Mouse (Mus musculus) hindbrain, embryonic 11.5 days (tissue): ENCODE results near the gene Hcrt. TPM values are rescaled to one million over a fixed set of nuclear protein-coding genes. Genes with fewer than 3 reads are reported as not detected.

Experiments
- ATAC-seq: fragments of 200-750 bp; cut with Nextera tagmentation; 2 replicates; pipeline ENCODE4 v1.8.0; 2017; ENCODE audit warnings: mild to moderate bottlenecking, moderate TSS enrichment, moderate library complexity; ENCODE audit not compliant: low FRiP score
- DNase-seq: peaks from one replicate; pipeline ENCODE4 v3.0.0-alpha.2; 2015; ENCODE audit warnings: low spot score
- H3K27ac ChIP-seq: fragments of 300-500 bp; sonication (generic); 2 replicates; pipeline ENCODE4 v1.5.1; 2014; ENCODE audit warnings: mild to moderate bottlenecking, low read depth, low read length
- H3K27me3 ChIP-seq: fragments of 300-500 bp; sonication (generic); 2 replicates; pipeline ENCODE4 v1.6.1; 2014; ENCODE audit warnings: mild to moderate bottlenecking, low read length, moderate library complexity, mixed read lengths; ENCODE audit not compliant: control insufficient read depth, insufficient read depth
- H3K36me3 ChIP-seq: fragments of 300-500 bp; sonication (generic); 2 replicates; pipeline ENCODE4 v1.6.1; 2014; ENCODE audit warnings: mild to moderate bottlenecking, low read length, moderate library complexity, mixed read lengths; ENCODE audit not compliant: control insufficient read depth, insufficient read depth
- H3K4me1 ChIP-seq: fragments of 300-500 bp; sonication (generic); replicated peaks from 2 replicates; pipeline ENCODE4 v1.6.1; 2014; ENCODE audit warnings: low read length, mixed read lengths; ENCODE audit not compliant: control insufficient read depth, insufficient read depth
- H3K4me2 ChIP-seq: fragments of 300-500 bp; sonication (generic); replicated peaks from 2 replicates; pipeline ENCODE4 v1.6.1; 2014; ENCODE audit warnings: mild to moderate bottlenecking, low read depth, low read length
- H3K4me3 ChIP-seq: fragments of 300-500 bp; sonication (generic); 2 replicates; pipeline ENCODE4 v1.5.1; 2014; ENCODE audit warnings: low read depth, low read length
- H3K9ac ChIP-seq: fragments of 300-500 bp; sonication (generic); 2 replicates; pipeline ENCODE4 v1.6.1; 2014; ENCODE audit warnings: low read depth, low read length
- H3K9me3 ChIP-seq: fragments of 300-500 bp; sonication (generic); 2 replicates; pipeline ENCODE4 v1.6.1; 2016; ENCODE audit warnings: low read length; ENCODE audit not compliant: control insufficient read depth
- WGBS: fragments of 180-500 bp; shearing (Covaris S2); extraction: QIAGEN DNeasy Blood & Tissue Kit; methylation state at CpG from one replicate; pipeline ENCODE4 v1.1.7; 2014; 5-methylcytosine and 5-hydroxymethylcytosine counted together
- polyA plus RNA-seq: library from polyadenylated mRNA; unstranded; fragments of >200 nt; fragmentation: Nextera tagmentation; extraction: Ambion mirVana; gene quantifications from 2 replicates; pipeline ENCODE4 v1.2.1, GENCODE M21; 2014

Hcrt gene
- polyA plus RNA-seq, 1 experiment from 2014 or later, result not detected

DNA sequence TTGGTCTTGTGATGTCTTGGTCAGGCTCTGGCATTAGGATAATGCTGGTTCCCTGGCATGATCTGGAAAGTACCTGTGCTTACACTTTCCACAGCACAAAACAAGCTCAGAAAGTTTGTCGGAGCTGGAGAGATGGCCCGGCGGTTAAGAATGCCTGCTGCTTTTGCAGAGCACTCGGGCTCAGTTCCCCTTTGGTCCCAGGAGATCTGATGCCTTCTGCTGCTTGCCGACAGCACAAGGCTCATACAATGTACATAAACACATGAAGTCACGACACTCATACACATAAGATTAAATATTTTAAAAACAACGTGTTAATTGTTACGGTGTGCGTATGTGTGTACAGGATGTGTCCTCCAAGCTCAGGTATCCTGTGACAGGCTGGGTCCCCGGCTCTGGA lies 13.2 kb upstream of the Hcrt start:
- 84% methylated on average over 10 of the region's 10 CpGs for WGBS
- Histone ChIP-seq H3K27me3 (no peaks in the 10 kb centered on the region), H3K4me3 (no peak overlapping the region), H3K4me2 (no peak overlapping the region), H3K4me1 (no peaks in the 10 kb centered on the region), H3K9me3 (no peaks in the 10 kb centered on the region), H3K9ac (no peak overlapping the region), H3K36me3 (no peaks in the 10 kb centered on the region), H3K27ac (no peak overlapping the region)
- DNase-seq (no peak), ATAC-seq (no peak)

DNA sequence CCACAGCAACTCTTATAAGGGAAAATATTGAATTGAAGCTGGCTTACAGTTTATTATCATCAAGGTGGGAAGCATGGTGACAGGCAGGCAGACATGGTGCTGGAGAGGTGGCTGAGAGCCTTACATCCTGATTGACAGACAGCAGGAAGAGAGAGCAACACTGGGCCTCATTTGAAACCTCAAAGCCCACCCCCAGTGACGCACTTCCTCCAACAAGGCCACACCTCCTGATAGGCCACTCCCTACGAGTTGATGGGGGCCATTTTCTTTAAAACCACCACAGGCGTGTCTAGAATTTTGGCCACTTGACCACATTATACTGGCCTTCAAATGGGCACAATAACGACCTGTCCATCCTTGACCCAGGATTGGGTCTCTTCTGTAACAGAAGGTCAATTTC lies 11.5 kb upstream of the Hcrt start:
- Histone ChIP-seq H3K4me1 (no peaks in the 10 kb centered on the region), H3K9ac (no peak overlapping the region), H3K36me3 (no peaks in the 10 kb centered on the region), H3K4me3 (no peak overlapping the region), H3K27me3 (no peaks in the 10 kb centered on the region), H3K9me3 (no peaks in the 10 kb centered on the region), H3K4me2 (no peak overlapping the region), H3K27ac (no peak overlapping the region)
- DNase-seq (no peak), ATAC-seq (no peak)
- WGBS, result 88% methylated on average over 4 of the region's 4 CpGs

DNA sequence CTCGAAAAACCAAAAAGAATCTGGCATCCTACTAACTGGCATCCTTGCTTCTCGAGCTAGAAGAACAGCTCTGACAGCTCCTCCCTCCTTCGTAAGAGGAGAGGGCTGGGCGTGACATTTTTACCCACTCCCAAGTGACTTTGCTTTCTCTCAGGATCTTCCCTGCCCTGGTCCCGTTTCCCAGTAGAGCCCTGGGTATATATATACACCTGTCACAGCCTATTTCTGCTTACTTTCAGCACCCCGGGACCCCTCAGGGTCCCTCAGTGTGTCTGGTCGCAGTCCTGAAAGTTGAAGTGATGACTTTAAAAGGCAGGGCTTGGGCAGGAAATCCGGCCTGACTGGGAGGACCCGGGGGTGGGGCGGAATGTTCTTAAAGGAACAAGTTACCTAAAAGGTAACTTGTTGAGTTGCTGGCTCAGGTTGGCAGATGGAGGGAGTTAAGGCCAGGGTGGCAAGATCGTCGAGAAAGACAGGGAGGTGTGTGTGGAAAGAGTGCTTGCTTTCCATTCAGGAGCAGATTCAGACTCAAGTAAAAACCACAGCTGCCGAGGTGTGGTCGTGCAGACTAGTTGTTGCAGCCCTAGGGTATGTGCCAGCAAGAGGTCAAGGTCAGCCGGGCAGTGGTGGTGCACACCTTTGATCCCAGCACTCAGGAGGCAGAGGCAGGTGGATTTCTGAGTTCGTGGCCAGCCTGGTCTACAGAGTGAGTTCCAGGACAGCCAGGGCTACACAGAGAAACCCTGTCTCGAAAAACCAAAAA lies 8.1 kb upstream of the Hcrt start, which contains the start of gene Ghdc:
Gene Ghdc (minus strand): TSS at position 312 of the 763 bp plus-strand sequence.
- peak within 1 kb of the TSS; percentile 21; the same call in 1 of the 2 replicates for H3K9ac ChIP-seq
- DNase-seq (peak; percentile 62), ATAC-seq (no peak)
- H3K4me2 ChIP-seq, result peak within 1 kb of the TSS; percentile 31
- H3K27me3 ChIP-seq, result no peaks in the 10 kb centered on the region
- peak within 1 kb of the TSS; percentile 34 for H3K4me3 ChIP-seq
- H3K9me3 ChIP-seq, result no peaks in the 10 kb centered on the region
- no peaks in the 10 kb centered on the region for H3K4me1 ChIP-seq
- WGBS, result 24% methylated on average over 17 of the region's 17 CpGs
- H3K36me3 ChIP-seq, result no peaks in the 10 kb centered on the region
- no peak within 1 kb of the TSS for H3K27ac ChIP-seq

DNA sequence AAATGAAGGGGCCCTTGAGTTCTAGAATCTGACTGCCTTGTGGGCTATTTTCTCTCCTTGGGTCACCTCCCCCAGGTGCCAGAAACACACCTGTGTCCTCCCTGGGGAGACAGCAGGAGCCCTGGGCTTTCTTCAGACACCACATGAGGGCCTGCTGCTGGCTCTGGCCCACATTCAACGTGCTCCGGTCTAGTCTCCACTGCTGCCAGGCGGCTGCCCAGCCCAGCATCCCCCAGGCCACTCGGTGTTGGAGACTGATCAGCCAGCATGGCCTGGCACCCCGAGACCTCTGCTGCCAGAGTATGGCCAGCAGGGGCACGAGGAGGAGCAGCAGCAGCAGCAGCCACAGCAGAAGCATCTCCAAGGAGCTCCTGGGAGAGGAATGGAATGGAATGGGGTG lies 7.2 kb upstream of the Hcrt start:
- ATAC-seq (no peak), DNase-seq (no peak)
- Histone ChIP-seq H3K9me3 (no peaks in the 10 kb centered on the region), H3K4me3 (peak overlapping the region; percentile 34; the same call in 1 of the 2 replicates), H3K27ac (no peak overlapping the region), H3K9ac (no peak overlapping the region), H3K27me3 (no peaks in the 10 kb centered on the region), H3K36me3 (no peaks in the 10 kb centered on the region), H3K4me1 (no peaks in the 10 kb centered on the region), H3K4me2 (no peak overlapping the region; the same call in 1 of the 2 replicates)
- 58% methylated on average over 6 of the region's 6 CpGs for WGBS

DNA sequence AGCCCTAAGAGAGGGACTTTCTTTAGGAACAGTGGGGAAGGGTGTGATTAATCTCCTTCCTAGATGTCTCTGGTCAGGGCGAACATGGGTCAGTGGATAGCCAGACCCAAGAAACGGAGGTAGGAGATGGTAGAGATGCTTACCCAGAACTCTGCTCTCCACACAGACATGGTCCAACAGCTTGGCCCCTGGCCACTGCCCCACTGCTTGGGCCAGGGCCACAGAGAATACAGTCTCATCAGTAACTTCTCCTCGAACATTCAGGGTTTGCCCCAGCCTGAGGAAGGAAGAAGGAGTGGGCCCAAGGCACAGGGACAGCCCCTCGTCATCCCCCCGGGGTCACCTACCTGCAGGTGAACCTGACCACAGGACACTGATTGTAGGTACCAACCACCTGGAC lies 5.1 kb upstream of the Hcrt start:
- Histone ChIP-seq H3K27me3 (0 out of 2 replicates have a peak, but pooled peaks cover 1% of the 10 kb centered on the region), H3K36me3 (no peaks in the 10 kb centered on the region), H3K27ac (no peak overlapping the region), H3K4me3 (no peak overlapping the region), H3K4me1 (no peaks in the 10 kb centered on the region), H3K9me3 (no peaks in the 10 kb centered on the region), H3K4me2 (no peak overlapping the region), H3K9ac (no peak overlapping the region)
- DNase-seq (no peak), ATAC-seq (no peak)
- WGBS, result 83% methylated on average over 5 of the region's 5 CpGs

DNA sequence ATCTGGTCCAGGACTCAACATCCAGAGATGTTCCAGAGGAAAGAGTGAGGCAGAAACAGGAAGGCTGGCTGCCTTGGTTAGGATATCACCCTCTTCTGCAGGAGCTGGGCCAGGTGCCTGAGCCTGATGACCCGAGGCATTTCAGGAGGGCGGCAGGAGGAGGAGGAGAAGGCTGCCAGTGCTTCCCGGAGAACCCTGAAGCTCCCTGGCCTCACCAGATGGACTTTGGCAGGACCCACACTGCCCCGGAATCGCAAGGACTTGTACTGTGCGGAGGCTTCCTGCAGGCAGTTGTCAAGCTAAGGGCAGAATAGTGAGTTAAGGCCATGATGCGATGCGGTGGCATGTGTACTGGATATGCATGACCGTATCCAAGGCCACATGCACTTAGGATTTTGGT lies 4.0 kb upstream of the Hcrt start:
- Histone ChIP-seq H3K9ac (no peak overlapping the region), H3K4me3 (no peak overlapping the region), H3K4me1 (no peaks in the 10 kb centered on the region), H3K27ac (no peak overlapping the region), H3K36me3 (no peaks in the 10 kb centered on the region), H3K27me3 (0 out of 2 replicates have a peak, but pooled peaks cover 4% of the 10 kb centered on the region), H3K4me2 (no peak overlapping the region), H3K9me3 (no peaks in the 10 kb centered on the region)
- 83% methylated on average over 9 of the region's 9 CpGs for WGBS
- DNase-seq (no peak), ATAC-seq (no peak)

DNA sequence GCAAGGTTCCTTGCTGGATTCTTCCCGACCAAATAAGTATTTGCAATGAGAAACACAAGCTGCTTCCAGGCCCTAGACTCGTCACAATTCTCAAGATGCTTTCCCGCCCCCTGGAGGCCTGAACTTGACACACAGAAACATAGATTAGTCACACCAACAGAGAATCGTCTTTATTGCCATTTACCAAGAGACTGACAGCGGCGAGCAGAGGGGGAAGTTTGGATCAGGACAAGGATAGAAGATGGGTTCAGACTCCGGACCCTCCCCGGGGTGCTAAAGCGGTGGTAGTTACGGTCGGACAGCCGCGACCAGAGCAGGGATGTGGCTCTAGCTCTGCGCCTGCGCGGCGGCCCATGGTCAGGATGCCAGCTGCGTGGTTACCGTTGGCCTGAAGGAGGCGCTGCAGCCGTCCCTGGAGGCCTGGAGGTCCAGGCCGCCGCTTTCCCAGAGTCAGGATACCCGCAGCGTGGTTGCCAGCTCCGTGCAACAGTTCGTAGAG lies 1.1 kb downstream of the Hcrt start:
- under 1% methylated on average over 27 of the region's 27 CpGs for WGBS

DNA sequence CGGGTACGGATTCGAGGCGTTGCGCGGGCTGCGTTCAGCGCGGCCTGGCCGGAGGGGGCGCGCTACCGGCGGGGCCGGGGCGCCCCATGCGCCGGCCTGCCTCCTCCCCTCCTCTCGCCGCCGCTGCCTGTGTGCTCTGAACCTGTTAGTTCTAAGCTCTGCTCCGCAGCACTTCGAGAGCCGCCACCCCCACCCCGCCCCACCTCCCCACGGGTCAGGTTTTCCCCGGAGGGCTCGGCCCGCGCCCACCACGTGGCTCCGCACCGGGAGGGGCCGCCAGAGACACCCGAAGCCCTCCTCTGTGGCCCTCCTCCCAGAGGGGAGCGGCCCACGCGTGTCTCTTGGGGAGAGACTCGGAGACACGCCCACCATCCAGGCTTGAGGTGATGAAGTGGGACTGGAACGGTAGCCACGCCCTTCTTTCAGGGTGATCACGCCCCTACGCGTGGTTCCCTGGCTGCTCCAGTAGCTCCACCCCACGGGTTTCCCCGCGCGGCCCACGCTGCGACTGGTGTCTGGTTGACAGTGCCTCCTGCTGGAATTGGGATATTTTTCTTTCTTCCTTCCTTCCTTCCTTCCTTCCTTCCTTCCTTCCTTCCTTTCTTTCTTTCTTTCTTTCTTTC lies 3.0 kb downstream of the Hcrt start, which contains the start of gene Kcnh4:
Gene Kcnh4 (minus strand): TSS at position 332 of the 623 bp plus-strand sequence.
- DNase-seq (peak; percentile 64), ATAC-seq (peak; percentile 39; the same call in 1 of the 2 replicates)
- Histone ChIP-seq H3K27me3 (peaks cover 18% of the 10 kb centered on the region), H3K9me3 (no peaks in the 10 kb centered on the region), H3K27ac (peak within 1 kb of the TSS; percentile 1; the same call in 1 of the 2 replicates), H3K36me3 (no peaks in the 10 kb centered on the region), H3K9ac (peak within 1 kb of the TSS; percentile 64), H3K4me3 (peak within 1 kb of the TSS; percentile 45), H3K4me2 (peak within 1 kb of the TSS; percentile 87), H3K4me1 (peaks cover 6% of the 10 kb centered on the region)
- WGBS, result under 1% methylated on average over 36 of the region's 51 CpGs

More for the DNA sequence above, 1.1 kb downstream of the Hcrt start:
- Histone ChIP-seq H3K27me3 (peaks cover 18% of the 10 kb centered on the region), H3K27ac (no peak overlapping the region), H3K4me2 (peak overlapping the region; percentile 67), H3K9ac (peak overlapping the region; percentile 52), H3K4me3 (peak overlapping the region; percentile 32), H3K4me1 (peaks cover 6% of the 10 kb centered on the region), H3K36me3 (no peaks in the 10 kb centered on the region), H3K9me3 (no peaks in the 10 kb centered on the region)
- ATAC-seq, result peak; percentile 68
- DNase-seq, result peak; percentile 95
